Mouse (Mus musculus) lung, postnatal 0 days (tissue): ENCODE results near the gene Xrcc5.

Source experiments
- CTCF ChIP-seq: IDR thresholded peaks from 2 replicates; pipeline ENCODE4 v1.5.1; 2016; ENCODE audit warnings: antibody characterized with exemption, mild to moderate bottlenecking
- EP300 ChIP-seq: IDR thresholded peaks from 2 replicates; pipeline ENCODE4 v1.6.1; 2016; ENCODE audit warnings: antibody characterized with exemption, mild to moderate bottlenecking, control low read depth

- TF ChIP-seq CTCF = no peak
- no peak for TF ChIP-seq EP300
These were observed 83.2 kb downstream of the Xrcc5 start for GRCm38 (mm10) chr1:72390420-72390819.
